Mouse (Mus musculus): Measurements from ENCODE around the gene 4933407L21Rik. TPM values are rescaled to one million over a fixed set of nuclear protein-coding genes. Genes with fewer than 3 reads are reported as not detected.
A peak's percentile ranks its signal among the peaks of the same experiment; 100 is the strongest.

Gene 4933407L21Rik
- polyA plus RNA-seq, 1 experiment: 0.06 TPM

GRCm38 (mm10) chr1:85902108-85902561, 26.1 kb upstream of the 4933407L21Rik start:
- 30% methylated on average over 7 of the region's 7 CpGs for WGBS
- H3K4me3 ChIP-seq (ENCODE audit: insufficient read depth, low read depth, low read length): no peak overlapping the region
- no peaks in the 10 kb centered on the region for H3K27me3 ChIP-seq (replicated peaks; ENCODE audit: control insufficient read depth, insufficient read depth, low read length)
- TF ChIP-seq CTCF (conservative IDR thresholded peaks at IDR 0.05; ENCODE audit: insufficient read depth, insufficient read length, low read depth, low read length) (no peak), POLR2A (IDR thresholded peaks at IDR 0.05; ENCODE audit: low read depth, low read length) (no peak)
- peaks cover 5% of the 10 kb centered on the region; the same call in 1 of the 2 replicates for H3K4me1 ChIP-seq (ENCODE audit: control insufficient read depth, insufficient read depth, low read length)
- H3K27ac ChIP-seq (ENCODE audit: insufficient read depth, low read depth, low read length): no peak overlapping the region
- peaks cover 2% of the 10 kb centered on the region for H3K36me3 ChIP-seq (ENCODE audit: control insufficient read depth, insufficient read depth, low read length)
- peak; percentile 22 for DNase-seq

- H3K36me3 ChIP-seq (ENCODE audit: control insufficient read depth, insufficient read depth, low read length): peaks cover 2% of the 10 kb centered on the region
- no peak for DNase-seq
- H3K4me1 ChIP-seq (ENCODE audit: control insufficient read depth, insufficient read depth, low read length): no peaks in the 10 kb centered on the region
- no peaks in the 10 kb centered on the region for H3K27me3 ChIP-seq (replicated peaks; ENCODE audit: control insufficient read depth, insufficient read depth, low read length)
- H3K27ac ChIP-seq (ENCODE audit: insufficient read depth, low read depth, low read length): no peak overlapping the region
- WGBS: 79% methylated on average over 12 of the region's 12 CpGs
- H3K4me3 ChIP-seq (ENCODE audit: insufficient read depth, low read depth, low read length): no peak overlapping the region
- TF ChIP-seq POLR2A (IDR thresholded peaks at IDR 0.05; ENCODE audit: low read depth, low read length): no peak
- TF ChIP-seq CTCF (conservative IDR thresholded peaks at IDR 0.05; ENCODE audit: insufficient read depth, insufficient read length, low read depth, low read length): no peak
Observed at GRCm38 (mm10) chr1:85906892-85907291, 21.4 kb upstream of the 4933407L21Rik start.

GRCm38 (mm10) chr1:85908754-85909590, 19.3 kb upstream of the 4933407L21Rik start:
- Histone ChIP-seq H3K4me1 (ENCODE audit: control insufficient read depth, insufficient read depth, low read length) (no peaks in the 10 kb centered on the region), H3K27me3 (replicated peaks; ENCODE audit: control insufficient read depth, insufficient read depth, low read length) (no peaks in the 10 kb centered on the region), H3K4me3 (ENCODE audit: insufficient read depth, low read depth, low read length) (no peak overlapping the region), H3K27ac (ENCODE audit: insufficient read depth, low read depth, low read length) (no peak overlapping the region), H3K36me3 (ENCODE audit: control insufficient read depth, insufficient read depth, low read length) (peaks cover 2% of the 10 kb centered on the region)
- WGBS: 46% methylated on average over 13 of the region's 13 CpGs
- TF ChIP-seq CTCF (conservative IDR thresholded peaks at IDR 0.05; ENCODE audit: insufficient read depth, insufficient read length, low read depth, low read length) (no peak), POLR2A (IDR thresholded peaks at IDR 0.05; ENCODE audit: low read depth, low read length) (no peak)
- no peak for DNase-seq

GRCm38 (mm10) chr1:85913078-85913755, 15.1 kb upstream of the 4933407L21Rik start:
- Histone ChIP-seq H3K4me1 (ENCODE audit: control insufficient read depth, insufficient read depth, low read length) (no peaks in the 10 kb centered on the region), H3K27me3 (replicated peaks; ENCODE audit: control insufficient read depth, insufficient read depth, low read length) (no peaks in the 10 kb centered on the region), H3K36me3 (ENCODE audit: control insufficient read depth, insufficient read depth, low read length) (no peaks in the 10 kb centered on the region), H3K27ac (ENCODE audit: insufficient read depth, low read depth, low read length) (no peak overlapping the region), H3K4me3 (ENCODE audit: insufficient read depth, low read depth, low read length) (no peak overlapping the region)
- WGBS: 90% methylated on average over 7 of the region's 7 CpGs
- no peak for DNase-seq
- no peak for TF ChIP-seq CTCF (conservative IDR thresholded peaks at IDR 0.05; ENCODE audit: insufficient read depth, insufficient read length, low read depth, low read length)
- TF ChIP-seq POLR2A (IDR thresholded peaks at IDR 0.05; ENCODE audit: low read depth, low read length): no peak

GRCm38 (mm10) chr1:85915890-85916289, 12.4 kb upstream of the 4933407L21Rik start:
- H3K27me3 ChIP-seq (replicated peaks; ENCODE audit: control insufficient read depth, insufficient read depth, low read length): no peaks in the 10 kb centered on the region
- H3K4me3 ChIP-seq (ENCODE audit: insufficient read depth, low read depth, low read length): no peak overlapping the region
- DNase-seq: no peak
- H3K27ac ChIP-seq (ENCODE audit: insufficient read depth, low read depth, low read length): no peak overlapping the region
- no peak for TF ChIP-seq CTCF (conservative IDR thresholded peaks at IDR 0.05; ENCODE audit: insufficient read depth, insufficient read length, low read depth, low read length)
- TF ChIP-seq POLR2A (IDR thresholded peaks at IDR 0.05; ENCODE audit: low read depth, low read length): no peak
- no peaks in the 10 kb centered on the region for H3K4me1 ChIP-seq (ENCODE audit: control insufficient read depth, insufficient read depth, low read length)
- H3K36me3 ChIP-seq (ENCODE audit: control insufficient read depth, insufficient read depth, low read length): no peaks in the 10 kb centered on the region

- no peak overlapping the region for H3K27ac ChIP-seq (ENCODE audit: insufficient read depth, low read depth, low read length)
- H3K4me1 ChIP-seq (ENCODE audit: control insufficient read depth, insufficient read depth, low read length): no peaks in the 10 kb centered on the region
- DNase-seq: no peak
- WGBS: 79% methylated on average over 4 of the region's 4 CpGs
- no peaks in the 10 kb centered on the region for H3K36me3 ChIP-seq (ENCODE audit: control insufficient read depth, insufficient read depth, low read length)
- no peak overlapping the region for H3K4me3 ChIP-seq (ENCODE audit: insufficient read depth, low read depth, low read length)
- no peak for TF ChIP-seq CTCF (conservative IDR thresholded peaks at IDR 0.05; ENCODE audit: insufficient read depth, insufficient read length, low read depth, low read length)
- TF ChIP-seq POLR2A (IDR thresholded peaks at IDR 0.05; ENCODE audit: low read depth, low read length): no peak
- H3K27me3 ChIP-seq (replicated peaks; ENCODE audit: control insufficient read depth, insufficient read depth, low read length): no peaks in the 10 kb centered on the region
Observed at GRCm38 (mm10) chr1:85916830-85917450, 11.3 kb upstream of the 4933407L21Rik start.

GRCm38 (mm10) chr1:85919621-85920020, 8.7 kb upstream of the 4933407L21Rik start:
- no peak overlapping the region for H3K4me3 ChIP-seq (ENCODE audit: insufficient read depth, low read depth, low read length)
- no peak overlapping the region for H3K27ac ChIP-seq (ENCODE audit: insufficient read depth, low read depth, low read length)
- H3K36me3 ChIP-seq (ENCODE audit: control insufficient read depth, insufficient read depth, low read length): no peaks in the 10 kb centered on the region
- no peaks in the 10 kb centered on the region for H3K27me3 ChIP-seq (replicated peaks; ENCODE audit: control insufficient read depth, insufficient read depth, low read length)
- H3K4me1 ChIP-seq (ENCODE audit: control insufficient read depth, insufficient read depth, low read length): no peaks in the 10 kb centered on the region
- no peak for TF ChIP-seq CTCF (conservative IDR thresholded peaks at IDR 0.05; ENCODE audit: insufficient read depth, insufficient read length, low read depth, low read length)
- TF ChIP-seq POLR2A (IDR thresholded peaks at IDR 0.05; ENCODE audit: low read depth, low read length): no peak
- 49% methylated on average over 7 of the region's 7 CpGs for WGBS
- no peak for DNase-seq

Measured in kidney, adult 2 months (tissue).